Mouse (Mus musculus) c-Kit-positive CD71-positive TER-119-positive erythroid progenitor cells, embryonic 14.5 days (primary cell): ENCODE data around the gene Amph.
"Not testable (repeated sequence)": the region's sequence is repeated elsewhere in the genome, so short reads cannot be mapped to it uniquely, and the experiment has no call there.

Experiments used
- DNase-seq: peaks from one replicate; pipeline ENCODE4 v3.0.0-alpha.2; 2013; ENCODE audit warnings: low spot score

Gene Amph

DNA sequence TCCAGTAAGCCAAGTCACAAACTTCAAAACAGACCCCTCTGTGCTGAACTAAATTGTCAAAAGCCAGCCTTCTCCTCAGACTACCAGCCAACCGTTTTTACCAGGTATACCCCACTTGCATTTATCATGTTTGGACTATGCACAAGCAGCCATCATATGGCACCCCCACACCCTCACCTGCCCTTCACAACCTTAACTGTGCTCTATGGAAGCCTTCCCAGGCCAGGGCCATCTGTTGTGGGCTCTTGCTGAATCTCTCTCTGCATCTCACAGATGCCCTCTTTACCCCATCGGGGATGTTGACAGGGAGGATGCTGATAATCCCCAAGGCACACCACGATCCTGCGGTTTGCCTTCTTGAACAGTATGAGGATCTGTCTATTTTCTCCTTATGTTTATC, 77.9 kb downstream of the Amph start:
- no peak for DNase-seq

DNA sequence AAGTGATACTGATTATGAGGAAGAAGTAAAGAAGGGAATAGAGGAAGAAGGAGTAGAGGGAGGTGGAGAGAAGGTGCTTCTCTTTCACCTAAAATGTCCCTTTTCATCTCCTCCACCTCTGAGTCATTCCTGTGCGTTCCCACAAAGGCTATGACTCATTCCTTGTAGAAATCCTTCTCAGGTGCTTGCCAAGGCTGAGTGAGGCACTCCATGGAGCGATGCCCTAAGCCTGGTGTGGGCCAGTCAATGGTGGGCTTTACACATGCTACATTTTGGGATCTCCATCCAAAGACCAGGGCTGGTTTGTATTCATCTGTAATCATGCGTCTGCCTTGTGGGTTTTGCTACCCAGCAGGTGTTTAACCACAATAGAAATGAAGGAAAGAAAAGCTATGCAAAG, 78.9 kb downstream of the Amph start:
- DNase-seq, result no peak

DNA sequence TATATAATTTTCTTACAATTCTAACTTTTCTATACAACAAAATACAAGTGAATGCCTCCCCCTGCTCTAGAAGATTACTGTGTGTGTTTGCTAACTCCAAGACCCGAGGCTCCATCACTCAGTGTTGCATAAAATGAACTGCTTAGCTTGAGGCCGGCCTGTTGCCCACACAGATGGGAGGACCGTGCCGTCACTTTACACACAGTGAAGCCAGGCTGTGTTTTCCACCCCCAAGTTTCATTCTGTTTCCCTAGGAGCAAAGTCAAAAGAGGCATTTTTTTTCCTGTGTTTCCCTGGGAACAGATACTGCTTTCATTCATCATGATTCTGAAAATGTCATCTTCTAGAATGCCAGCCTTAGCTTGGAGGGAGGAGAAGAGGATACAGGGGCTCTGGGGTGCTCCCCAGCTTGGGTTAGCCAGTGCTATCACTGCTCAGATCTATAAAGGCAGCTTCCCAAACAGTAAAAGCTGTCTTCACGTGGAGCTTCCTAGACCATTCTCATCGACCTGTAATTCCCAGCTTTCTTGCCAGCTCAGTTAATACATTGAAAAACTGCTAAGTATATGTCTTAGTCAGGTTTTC, 79.9 kb downstream of the Amph start:
- DNase-seq, result no peak

DNA sequence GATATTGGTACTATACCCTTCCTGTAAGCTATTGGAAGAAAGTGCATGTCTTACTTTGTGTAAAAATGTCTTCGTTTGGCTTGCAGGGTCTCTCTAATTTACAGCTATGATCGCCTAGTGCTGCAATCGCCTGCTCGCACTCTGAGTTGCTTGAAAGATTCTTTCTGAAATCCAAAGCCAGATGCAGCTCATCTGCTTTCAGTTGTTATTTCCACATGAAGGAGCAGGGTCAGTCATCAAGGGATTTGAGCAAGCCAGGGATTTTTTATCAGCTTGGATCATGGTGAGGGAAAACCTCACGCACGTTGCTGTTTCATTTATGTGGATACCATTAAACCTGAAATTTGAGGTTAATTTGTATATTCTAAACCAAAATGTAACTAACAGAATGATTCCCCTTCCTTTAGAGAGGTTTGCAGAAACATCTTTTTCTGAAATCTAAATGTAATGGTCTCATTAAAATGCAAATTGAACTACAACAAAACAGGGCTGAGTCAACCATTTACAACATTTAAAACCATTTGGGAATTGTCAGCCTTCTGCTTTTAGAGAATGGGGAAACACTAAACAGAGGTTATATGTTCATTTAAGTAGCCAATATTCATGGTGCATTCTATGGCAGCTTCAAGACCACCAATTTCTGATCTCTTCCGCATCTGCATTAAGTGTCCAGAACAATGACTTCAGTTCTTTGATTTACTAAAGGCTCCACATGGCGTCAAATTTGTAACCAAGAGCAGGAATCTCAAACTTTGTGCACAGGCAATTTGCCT, 84.1 kb downstream of the Amph start:
- no peak for DNase-seq

DNA sequence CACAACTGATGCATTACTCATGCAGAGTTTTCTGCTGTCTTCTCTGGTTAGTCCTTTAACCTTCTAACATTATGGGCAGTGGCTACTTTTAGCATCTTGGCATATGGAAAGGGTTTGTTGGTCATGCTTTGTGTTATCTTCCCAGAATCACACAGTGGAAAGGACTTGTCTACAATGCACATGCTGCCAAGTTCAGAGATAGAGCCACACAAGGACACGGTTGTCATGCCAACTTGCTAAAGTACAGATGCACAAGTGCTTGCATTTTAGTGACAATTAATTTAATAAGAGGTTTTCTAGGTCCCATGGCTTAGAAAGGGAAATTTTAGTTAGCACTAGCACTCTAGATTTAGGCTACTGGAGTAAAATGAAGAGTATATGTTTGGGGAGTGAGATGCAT, 104.1 kb downstream of the Amph start:
- DNase-seq, result no peak

DNA sequence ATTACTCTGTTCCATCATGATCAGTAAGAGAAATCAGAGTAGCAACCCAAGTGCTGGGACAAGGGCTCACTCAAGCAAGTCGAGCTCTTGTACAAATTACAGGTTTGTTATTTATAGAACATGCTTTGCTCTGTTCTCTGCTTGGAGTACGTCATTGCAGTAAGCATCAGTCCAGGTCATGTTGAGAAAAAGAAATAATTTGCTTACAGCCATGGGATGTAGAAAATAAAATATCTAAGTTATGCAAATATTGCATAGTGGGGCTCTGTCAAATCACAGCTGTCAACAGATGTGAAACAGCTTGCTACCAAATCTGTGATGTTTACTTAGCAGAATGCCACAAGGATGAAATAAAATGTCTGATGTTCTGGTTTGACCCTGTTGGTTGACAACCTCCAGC, 106.5 kb downstream of the Amph start:
- no peak for DNase-seq

DNA sequence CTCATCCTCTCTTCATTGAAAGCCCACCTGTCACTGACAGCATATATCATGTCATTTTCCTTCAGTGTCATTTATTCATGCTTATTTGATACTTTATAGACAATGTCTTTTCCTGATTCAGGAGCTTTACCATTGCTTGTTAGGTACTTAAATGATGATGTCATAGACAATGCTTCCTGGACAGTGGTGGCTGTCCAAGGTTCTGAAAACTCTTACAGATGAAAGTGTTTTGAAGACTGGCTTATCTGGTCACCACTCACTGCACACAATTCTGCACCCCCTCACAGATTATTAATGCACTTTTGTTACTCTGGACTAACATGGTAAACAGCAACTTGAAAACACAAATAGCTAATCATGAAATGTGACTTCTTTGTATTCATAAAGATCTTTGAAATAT, 124.3 kb downstream of the Amph start:
- no peak for DNase-seq

DNA sequence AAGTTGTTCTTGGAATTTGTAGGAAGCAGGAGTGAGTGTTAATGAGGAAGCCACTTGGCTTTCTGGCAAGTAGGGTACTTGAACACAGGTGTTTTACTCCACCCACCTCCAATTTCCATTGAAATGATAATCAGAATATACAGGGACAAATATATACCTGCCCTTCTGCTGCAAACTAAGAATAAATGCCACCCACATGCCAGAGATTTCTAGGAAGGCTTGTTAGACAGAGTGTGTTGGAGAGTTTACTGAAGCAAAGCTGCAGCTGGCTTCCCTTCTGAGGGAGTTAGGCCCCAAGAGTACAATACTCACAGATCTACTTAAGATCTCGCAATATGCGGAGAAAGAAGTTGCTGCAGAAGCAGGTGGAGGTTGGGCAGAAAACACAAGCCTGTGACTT, 129.4 kb downstream of the Amph start:
- no peak for DNase-seq

DNA sequence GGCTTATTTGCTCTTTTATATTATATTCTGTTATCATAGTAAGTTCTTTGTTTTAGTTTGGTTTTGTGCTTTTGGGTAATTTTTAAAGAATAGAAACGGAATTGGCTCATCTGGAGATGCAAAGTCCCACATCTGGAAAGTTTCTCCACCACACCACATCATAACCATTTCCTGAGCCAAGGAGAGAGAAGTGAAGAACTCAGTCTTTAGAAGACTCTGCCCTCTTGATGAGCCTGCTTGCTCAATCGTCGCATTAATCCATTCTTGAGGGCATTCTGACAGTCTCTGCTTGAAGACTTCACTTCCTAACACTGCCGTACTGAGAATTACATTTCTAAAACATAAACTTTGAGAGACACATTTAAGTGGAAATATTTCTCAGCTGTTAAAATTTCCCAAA, 133.9 kb downstream of the Amph start:
- no peak for DNase-seq

DNA sequence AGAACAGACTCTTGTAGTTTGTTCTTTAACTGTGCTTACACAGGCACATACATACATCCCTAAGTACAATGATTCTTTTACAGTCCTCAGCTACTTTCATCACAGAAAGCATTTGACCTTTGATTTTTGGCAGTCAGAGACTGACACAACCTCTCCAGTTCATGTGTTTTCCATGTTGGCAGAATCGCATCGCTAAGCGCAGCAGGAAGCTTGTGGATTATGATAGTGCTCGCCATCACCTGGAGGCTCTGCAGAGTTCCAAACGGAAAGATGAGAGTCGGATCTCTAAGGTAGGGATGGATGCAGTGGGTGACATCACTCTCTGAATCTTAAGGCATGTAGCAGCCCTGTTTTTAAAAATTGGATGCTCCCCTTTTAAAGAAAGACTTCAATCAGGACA, 146.6 kb downstream of the Amph start:
- DNase-seq, result no peak

DNA sequence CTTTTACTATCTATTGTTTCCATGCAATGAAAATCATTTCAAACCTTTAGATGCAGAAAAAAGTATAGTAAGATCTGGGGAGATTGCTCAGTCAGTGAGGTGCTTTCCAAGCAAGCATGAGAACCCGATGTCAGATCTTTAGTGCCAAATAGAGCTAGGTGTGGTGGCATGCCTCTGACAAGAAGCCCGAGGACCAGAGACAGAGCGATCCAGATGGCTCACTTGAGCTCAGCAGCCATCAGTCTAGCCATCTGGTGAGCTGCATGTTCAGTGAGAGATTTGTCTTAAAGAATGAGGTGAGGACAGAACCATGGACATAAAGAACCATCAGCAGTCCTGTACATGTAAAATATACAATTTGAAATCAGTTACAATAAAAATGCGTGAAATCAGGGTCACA, 149.1 kb downstream of the Amph start:
- no peak for DNase-seq

DNA sequence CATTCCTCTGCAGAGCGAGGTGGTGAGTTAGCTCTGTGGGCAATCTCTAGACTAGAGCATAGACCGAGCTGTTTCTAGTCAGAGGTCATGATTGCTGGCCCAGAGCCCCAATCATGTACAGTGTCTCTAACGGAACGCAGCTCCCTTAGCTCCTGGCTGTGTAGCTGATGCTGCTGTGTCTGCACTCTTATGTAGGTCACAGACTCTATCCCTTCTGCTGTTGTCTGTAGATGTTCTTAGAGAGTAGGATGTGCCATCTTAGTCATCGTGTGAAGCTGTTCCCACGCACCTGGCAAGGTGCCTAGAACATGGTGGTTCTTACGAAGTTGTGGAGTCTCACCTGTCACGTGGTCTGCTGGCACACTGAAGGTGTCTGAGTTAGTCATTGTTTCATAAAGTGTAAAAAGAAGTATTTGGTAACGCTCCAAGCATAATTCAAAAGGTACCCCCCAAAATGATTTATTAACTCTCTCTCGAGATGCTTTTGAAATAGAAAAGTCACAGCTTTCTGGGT, 153.9 kb downstream of the Amph start:
- no peak for DNase-seq

DNA sequence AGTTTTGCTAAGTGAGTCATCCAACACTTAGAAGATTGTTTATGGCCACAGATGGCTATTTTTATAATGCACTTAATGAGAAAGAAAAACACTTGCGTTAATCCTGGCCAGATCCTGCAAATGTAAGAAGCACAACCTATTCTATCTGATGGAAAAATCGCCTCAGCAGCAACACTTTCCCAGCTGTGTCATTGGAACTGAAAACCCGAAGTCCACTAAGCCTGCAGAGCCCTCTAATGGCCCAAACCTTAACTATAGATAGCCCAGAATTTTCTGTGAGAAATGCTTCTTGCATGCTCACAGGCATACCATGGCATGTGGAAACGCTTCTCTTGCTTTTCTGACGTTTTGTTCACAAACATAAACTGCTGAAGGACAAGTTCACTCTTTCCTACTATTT, 158.4 kb downstream of the Amph start:
- DNase-seq, result no peak

DNA sequence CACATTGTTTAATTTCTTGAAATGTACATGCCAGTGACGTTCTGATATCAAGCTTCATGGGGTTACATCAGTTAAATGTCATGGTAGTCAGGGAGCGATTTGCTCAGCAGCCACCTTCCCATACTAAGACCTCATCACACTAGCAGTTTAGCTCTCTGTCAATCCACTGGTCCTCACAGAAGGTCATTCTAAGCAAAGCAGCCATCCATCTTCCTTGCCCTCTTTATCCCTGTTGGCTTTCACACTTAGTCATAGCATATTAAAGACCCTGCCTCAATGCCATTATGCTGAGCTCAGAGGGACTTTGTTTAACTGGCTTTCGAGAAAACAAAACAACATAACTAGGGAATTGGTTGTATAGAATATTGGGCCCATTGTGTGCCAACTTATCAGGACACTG, 161.3 kb downstream of the Amph start:
- no peak for DNase-seq

DNA sequence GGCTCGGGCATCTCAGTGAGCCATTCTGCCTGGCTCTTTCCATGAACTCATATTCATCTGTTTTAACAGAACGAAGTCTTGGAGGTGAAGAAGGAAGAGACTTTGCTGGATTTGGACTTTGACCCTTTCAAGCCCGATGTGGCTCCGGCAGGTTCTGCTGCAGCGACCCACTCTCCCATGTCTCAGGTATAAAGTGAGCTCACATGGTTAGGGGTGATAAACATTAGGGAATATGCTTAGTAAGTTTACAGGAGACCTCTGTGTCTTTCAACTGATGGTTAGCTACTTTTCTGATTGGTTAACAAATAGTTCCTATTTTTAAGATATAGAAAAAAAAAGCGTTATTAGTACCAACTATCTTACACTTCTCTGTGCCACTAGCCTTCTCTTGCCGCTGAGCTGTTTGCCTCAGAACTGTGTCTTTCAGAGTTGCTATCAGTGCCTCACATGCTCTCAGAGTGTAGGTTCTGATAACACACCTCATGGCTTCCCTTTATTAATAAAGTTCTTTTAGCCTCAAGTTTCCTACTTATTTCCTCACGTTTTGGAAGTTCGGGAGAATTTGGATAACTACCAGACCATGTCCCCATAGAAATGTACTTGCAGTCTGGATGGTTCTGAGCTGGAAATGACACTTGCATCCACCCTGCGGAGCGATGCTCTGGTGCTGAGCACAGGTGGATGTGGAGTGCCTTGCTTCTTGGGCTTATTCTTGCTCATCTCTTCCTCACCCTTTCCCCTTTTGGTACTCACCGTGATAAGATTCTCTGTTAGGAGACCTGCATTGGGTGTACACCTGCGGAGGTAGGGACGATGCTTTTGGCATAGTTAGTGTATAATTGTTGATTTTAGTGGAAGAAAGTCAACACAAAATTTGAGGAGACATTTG, 165.3 kb downstream of the Amph start:
- DNase-seq, result peak; percentile 29

DNA sequence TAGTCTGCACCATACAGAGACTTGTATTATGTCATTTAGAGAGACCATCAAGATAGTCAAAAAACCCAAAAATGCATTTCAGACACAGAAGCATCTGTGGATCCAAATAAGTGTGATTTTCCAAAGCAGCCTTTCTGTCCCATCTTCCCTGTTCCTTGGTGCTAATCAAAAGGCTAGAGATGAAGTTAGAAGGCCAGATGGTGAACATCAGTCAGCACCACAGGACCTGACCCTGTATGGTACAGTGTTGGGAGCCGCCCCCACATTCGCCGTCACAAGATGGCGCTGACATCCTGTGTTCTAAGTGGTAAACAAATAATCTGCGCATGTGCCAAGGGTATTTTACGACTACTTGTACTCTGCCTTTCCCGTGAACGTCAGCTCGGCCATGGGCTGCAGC, 166.8 kb downstream of the Amph start:
- not testable (repeated sequence) for DNase-seq

DNA sequence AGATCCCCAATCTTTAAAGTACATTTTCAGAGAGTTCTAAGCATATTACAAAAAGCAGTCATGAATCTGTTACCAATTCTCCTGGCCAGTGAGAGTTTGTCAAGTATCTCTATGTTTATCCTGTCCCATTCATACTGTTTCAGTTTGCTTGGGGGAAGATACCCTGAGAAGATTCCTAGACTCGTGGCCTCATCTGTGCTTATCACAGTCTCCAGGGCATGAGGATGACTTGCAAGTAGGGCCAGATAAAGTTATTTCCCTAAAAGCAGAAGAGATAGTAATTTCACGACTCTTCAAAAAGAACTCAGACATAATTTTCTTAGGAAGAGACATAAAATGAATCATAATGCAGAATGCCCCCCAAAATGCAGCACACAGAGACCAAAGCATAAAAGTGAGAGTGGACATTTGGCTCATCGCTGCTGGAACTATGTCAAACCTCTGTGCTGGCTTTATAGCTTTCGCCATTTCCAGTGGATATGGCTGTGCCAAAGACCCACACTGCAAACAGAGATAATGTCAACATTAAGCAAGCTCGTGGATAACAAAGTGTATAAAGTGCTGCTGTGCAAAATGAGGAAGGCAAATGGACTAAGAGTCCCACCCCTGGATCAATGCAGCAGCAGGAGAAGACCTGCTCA, 179.0 kb downstream of the Amph start:
- peak; percentile 74 for DNase-seq

DNA sequence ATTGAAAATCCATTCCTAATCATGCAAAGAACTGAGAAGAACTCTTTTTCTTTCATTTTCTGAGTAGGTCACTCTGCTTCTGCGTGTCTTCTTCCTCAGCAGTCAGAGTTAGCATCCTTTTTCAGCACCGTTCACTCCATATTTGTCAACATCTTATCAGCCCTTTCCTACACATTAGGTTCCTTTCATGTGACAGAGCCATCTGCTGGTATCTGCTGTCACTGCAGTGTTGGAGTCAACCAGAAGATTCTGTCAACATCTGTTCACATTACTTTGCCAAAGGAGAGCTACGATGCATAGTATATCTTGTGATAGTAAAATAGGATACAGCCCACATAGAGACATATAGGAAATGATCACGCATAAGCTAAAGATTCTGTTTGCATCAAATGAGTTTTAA, 185.8 kb downstream of the Amph start:
- DNase-seq, result peak; percentile 49

DNA sequence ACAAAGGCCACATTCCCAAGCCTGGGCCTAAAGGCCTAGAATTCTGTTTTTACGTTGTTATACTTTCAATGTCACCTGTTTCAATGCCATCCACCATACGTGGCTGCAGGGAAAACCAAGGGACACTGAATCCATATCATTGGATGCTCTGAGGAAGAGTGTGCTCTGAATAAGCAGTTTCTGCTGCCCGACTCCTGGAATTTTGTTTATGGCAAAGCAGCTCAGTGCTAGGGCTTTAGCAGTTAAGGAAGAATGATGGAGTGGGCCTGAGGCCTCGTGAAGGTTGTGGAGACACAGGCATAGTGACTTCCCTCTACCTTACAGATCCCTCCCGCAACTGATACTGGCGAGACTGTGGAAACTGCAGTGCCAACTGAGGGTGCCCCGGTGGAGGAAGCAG, 189.2 kb downstream of the Amph start:
- no peak for DNase-seq

DNA sequence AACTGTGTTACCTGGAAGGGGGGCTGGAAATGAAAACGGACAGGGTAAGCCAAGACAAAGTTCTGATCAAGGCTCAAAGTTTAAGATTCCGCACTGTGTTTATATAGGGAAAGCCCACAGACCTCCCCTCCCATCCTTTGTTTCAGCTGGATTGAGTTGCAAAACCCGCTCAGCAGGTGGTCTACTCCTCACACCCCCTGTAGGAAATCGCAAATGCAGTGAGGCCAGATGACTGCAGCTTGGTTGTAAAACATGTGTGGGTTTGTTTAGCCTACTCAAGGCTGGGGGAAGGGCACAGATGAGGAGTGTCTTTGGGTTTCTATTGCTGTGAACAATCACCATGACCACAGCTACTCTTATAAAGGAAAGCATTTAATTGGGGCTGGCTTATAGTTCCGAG, 189.9 kb downstream of the Amph start:
- no peak for DNase-seq

DNA sequence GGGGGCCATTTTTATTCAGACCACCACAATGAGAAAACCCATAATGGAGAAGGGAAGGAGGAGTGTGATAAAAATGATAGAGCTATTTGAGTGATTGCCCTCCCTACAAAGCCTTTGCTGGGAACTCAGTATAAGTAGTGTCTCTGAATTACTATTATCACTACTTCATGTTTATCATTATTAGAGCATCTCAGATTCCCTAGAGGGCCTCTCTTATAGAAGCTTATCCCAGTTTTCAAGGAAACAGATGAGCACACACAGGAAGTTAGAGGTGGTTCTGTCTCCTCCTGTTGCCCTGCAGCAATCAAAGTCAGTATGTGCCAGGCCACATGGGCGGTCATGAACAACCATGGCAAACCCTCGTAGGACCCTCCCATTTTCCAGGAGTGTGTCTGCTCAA, 190.5 kb downstream of the Amph start:
- DNase-seq, result no peak

DNA sequence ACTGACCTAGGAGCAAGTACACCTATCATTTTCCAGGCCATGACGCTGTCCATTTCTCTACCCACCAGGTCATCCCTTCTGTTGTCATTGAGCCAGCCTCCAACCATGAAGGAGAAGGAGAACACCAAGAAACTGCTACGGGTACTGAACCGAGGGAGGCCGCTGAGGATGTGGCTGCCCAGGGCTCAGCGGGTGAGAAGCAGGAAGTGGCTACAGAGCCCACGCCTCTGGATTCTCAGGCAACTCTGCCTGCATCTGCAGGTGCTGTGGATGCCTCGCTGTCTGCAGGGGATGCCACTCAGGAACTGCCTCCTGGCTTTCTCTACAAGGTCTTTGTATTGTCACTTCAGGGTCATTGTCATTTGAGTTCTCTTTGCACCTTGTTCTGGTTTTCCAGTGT, 191.1 kb downstream of the Amph start:
- DNase-seq, result no peak
